In genomic region chr1:91730281-91730680, GRCm38 (mm10) we compare ENCODE assay signal across 18 mouse cellular contexts.
"Had no signal": no experiment of that assay in that cellular context is flagged by ENCODE, and none has a peak within 500 bp of the region (broad histone marks: within the 10 kb centered on the region; RNA-seq: fewer than 3 reads in every experiment).

No protein-coding gene starts in this region.

- H3K4me1 ChIP-seq: liver, embryonic 15.5 days; midbrain, embryonic 15.5 days had no signal

- ATAC-seq: intestine, embryonic 16.5 days; midbrain, embryonic 15.5 days had no signal

- H3K27me3 ChIP-seq: liver, embryonic 15.5 days had no signal

- H3K9me3 ChIP-seq: limb, embryonic 13.5 days; liver, embryonic 15.5 days; midbrain, embryonic 12.5 days; midbrain, embryonic 15.5 days; neural tube, embryonic 13.5 days had no signal

- DNase-seq: kidney, adult 18-20 months; kidney, adult 9 months; kidney, postnatal 14 days; kidney, postnatal 4 days; layer of hippocampus, adult 9-11 months; layer of hippocampus, postnatal 36 days; lung, adult 2 months; lung, postnatal 14 days; lung, postnatal 4 days; thymus, postnatal 25 days had no signal

- H3K27ac ChIP-seq: left cerebral cortex, adult 2 months; limb, embryonic 13.5 days; liver, embryonic 15.5 days; midbrain, embryonic 12.5 days; midbrain, embryonic 15.5 days; neural tube, embryonic 13.5 days had no signal

- H3K4me3 ChIP-seq: left cerebral cortex, adult 2 months; limb, embryonic 13.5 days; liver, embryonic 15.5 days; midbrain, embryonic 12.5 days; midbrain, embryonic 15.5 days; myocyte; neural tube, embryonic 13.5 days had no signal

- H3K36me3 ChIP-seq: limb, embryonic 13.5 days; liver, embryonic 15.5 days; midbrain, embryonic 12.5 days; midbrain, embryonic 15.5 days; neural tube, embryonic 13.5 days had no signal

- H3K9ac ChIP-seq: limb, embryonic 13.5 days; liver, embryonic 15.5 days; midbrain, embryonic 12.5 days; midbrain, embryonic 15.5 days; neural tube, embryonic 13.5 days had no signal

- H3K4me2 ChIP-seq: limb, embryonic 13.5 days; liver, embryonic 15.5 days; midbrain, embryonic 12.5 days; midbrain, embryonic 15.5 days; neural tube, embryonic 13.5 days had no signal
